Mouse (Mus musculus) thymus, adult 2 months (tissue): ENCODE data around the gene Shisa2.

Experiments used
- CTCF ChIP-seq: fragments of 200-500 bp; IDR thresholded peaks from 2 replicates; pipeline ENCODE4 v1.5.1; 2012; ENCODE audit warnings: mild to moderate bottlenecking, control low read depth, low read length, moderate library complexity, borderline replicate concordance; ENCODE audit not compliant: control insufficient read depth, poor library complexity, insufficient read depth; ENCODE audit errors: extremely low read depth
- POLR2A ChIP-seq: fragments of 200-500 bp; IDR thresholded peaks from 2 replicates; pipeline ENCODE4 v1.6.1; 2012; ENCODE audit warnings: mild to moderate bottlenecking, low read length, control low read depth, moderate library complexity; ENCODE audit not compliant: control insufficient read depth, poor library complexity, insufficient read depth; ENCODE audit errors: extremely low read depth

DNA sequence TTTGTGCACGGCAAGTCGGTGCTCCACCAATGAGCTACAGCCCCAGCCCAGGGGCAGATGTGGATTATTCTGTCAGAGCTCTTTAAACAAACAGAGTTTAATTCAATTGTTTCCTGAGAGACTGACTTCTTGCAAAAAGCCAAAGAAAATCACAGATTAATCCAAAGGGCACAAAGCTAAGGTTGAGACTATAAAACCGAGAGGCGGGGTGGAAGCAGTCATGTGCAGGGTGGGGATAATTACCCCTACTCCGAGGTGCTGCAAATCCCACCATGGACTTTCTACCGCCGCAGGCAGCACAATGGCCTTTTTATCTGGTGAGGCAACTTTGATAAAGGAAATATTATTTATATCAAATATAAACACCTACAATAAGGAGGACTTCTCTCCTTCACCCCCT, 8.3 kb upstream of the Shisa2 start:
- no peak for TF ChIP-seq CTCF
- no peak for TF ChIP-seq POLR2A
